Mouse (Mus musculus): ENCODE measurements around the gene Wfdc15b. TPM values are rescaled to one million over a fixed set of nuclear protein-coding genes. Genes with fewer than 3 reads are reported as not detected.

Gene Wfdc15b
- total and polyA plus RNA-seq, 3 experiments, result not detected

- dilution Hi-C loops (cut with MboI; ENCODE audit: extremely low pct_ligation_motif_present, extremely low pct_unique_long_range_greater_than_20kb, low sequenced_read_pairs), result no loop called here
- Histone ChIP-seq H3K36me3 (replicated peaks in 1 of 2; ENCODE audit: control insufficient read depth in 1 of 2, insufficient read depth in 1 of 2, low read length in 1 of 2) (no peaks in the 10 kb centered on the region), H3K4me2 (ENCODE audit: insufficient read depth, low read depth, poor library complexity, severe bottlenecking) (peak overlapping the region; percentile 16; the same call in 1 of the 2 replicates), H3K9ac (ENCODE audit: insufficient read depth, low read depth) (no peak overlapping the region), H3K4me1 (ENCODE audit: control insufficient read depth in 1 of 2, insufficient read depth in 2 of 2) (peaks cover 19 to 32% of the 10 kb centered on the region in 2 experiments), H3K27me3 (replicated peaks) (no peaks in the 10 kb centered on the region), H3K4me3 (replicated peaks in 1 of 3; ENCODE audit: low read depth in 2 of 3, low read length in 2 of 3, poor library complexity in 1 of 3) (no peak overlapping the region), H3K27ac (ENCODE audit: insufficient read depth, low read depth) (no peak overlapping the region), H3K9me3 (replicated peaks; ENCODE audit: low read length) (peaks cover 8% of the 10 kb centered on the region), H3K79me2 (replicated peaks; ENCODE audit: control insufficient read depth, extremely low read depth, insufficient read depth, poor library complexity, severe bottlenecking) (no peaks in the 10 kb centered on the region)
- TF ChIP-seq IRF4 (IDR thresholded peaks at IDR 0.05; ENCODE audit: low read depth, low read length) (peak; percentile 37; the same call in 1 of the 2 replicates), MAFK (IDR thresholded peaks at IDR 0.05; ENCODE audit: insufficient replicate concordance, low read length) (peak; percentile 12; the same call in 1 of the 2 replicates), ELF1 (IDR thresholded peaks at IDR 0.05; ENCODE audit: low read depth, low read length) (no peak), SIN3A (IDR thresholded peaks at IDR 0.05; ENCODE audit: low read length) (no peak), ZC3H11A (IDR thresholded peaks at IDR 0.05; ENCODE audit: low read depth, low read length) (0 out of 2 replicates have a peak, but pooled peaks have one; percentile 15), TCF12 (IDR thresholded peaks at IDR 0.05; ENCODE audit: low read depth, low read length) (peak; percentile 18; the same call in 1 of the 2 replicates), MAZ (IDR thresholded peaks at IDR 0.05; ENCODE audit: low read depth, low read length) (no peak), BHLHE40 (IDR thresholded peaks at IDR 0.05; ENCODE audit: low read depth, low read length) (peak; percentile 77), KAT2A (IDR thresholded peaks at IDR 0.05; ENCODE audit: insufficient replicate concordance, low read length) (no peak), ZMIZ1 (IDR thresholded peaks at IDR 0.05; ENCODE audit: low read depth, low read length) (no peak), E2F4 (IDR thresholded peaks at IDR 0.05; ENCODE audit: insufficient replicate concordance, low read depth, low read length) (no peak), PAX5 (IDR thresholded peaks at IDR 0.05; ENCODE audit: low read length) (no peak), ETS1 (conservative IDR thresholded peaks at IDR 0.05; ENCODE audit: low read depth, low read length) (no peak; the same call in 1 of the 2 replicates), NRF1 (IDR thresholded peaks at IDR 0.05; ENCODE audit: low read depth, low read length) (peak; percentile 56; the same call in 1 of the 2 replicates), MEF2A (IDR thresholded peaks at IDR 0.05; ENCODE audit: borderline replicate concordance, low read depth, low read length) (0 out of 2 replicates have a peak, but pooled peaks have one; percentile 20), CTCF (conservative IDR thresholded peaks at IDR 0.05 in 1 of 2, IDR thresholded peaks at IDR 0.05 in 1 of 2; ENCODE audit: low read depth in 2 of 2, low read length in 2 of 2) (no peak), JUN (IDR thresholded peaks at IDR 0.05; ENCODE audit: insufficient read depth, low read depth, low read length) (peak; percentile 2; the same call in 1 of the 2 replicates), EP300 (IDR thresholded peaks at IDR 0.05; ENCODE audit: low read length) (peak; percentile 58; the same call in 1 of the 2 replicates)
- DNase-seq (ENCODE audit: extremely low read depth), result peak; percentile 58
- in situ Hi-C loops (cut with MboI; ENCODE audit: low pct_ligation_motif_present, low pct_unique_long_range_greater_than_20kb, low sequenced_read_pairs), result no loop called here
Measured at GRCm38 (mm10) chr2:164195971-164196699, 25.3 kb downstream of the Wfdc15b start.

Measured in CH12.LX (cell line).